Mouse (Mus musculus) frontal cortex, adult (tissue): ENCODE data around the gene Sat2.
A peak's percentile ranks its signal among the peaks of the same experiment; 100 is the strongest.

Source experiments
- ATAC-seq: cut with Nextera tagmentation; 2 replicates; pipeline ENCODE4 v1.9.2; 2017; ENCODE audit warnings: mild to moderate bottlenecking, moderate library complexity, mixed read lengths; ENCODE audit not compliant: low TSS enrichment

Sat2 gene

DNA sequence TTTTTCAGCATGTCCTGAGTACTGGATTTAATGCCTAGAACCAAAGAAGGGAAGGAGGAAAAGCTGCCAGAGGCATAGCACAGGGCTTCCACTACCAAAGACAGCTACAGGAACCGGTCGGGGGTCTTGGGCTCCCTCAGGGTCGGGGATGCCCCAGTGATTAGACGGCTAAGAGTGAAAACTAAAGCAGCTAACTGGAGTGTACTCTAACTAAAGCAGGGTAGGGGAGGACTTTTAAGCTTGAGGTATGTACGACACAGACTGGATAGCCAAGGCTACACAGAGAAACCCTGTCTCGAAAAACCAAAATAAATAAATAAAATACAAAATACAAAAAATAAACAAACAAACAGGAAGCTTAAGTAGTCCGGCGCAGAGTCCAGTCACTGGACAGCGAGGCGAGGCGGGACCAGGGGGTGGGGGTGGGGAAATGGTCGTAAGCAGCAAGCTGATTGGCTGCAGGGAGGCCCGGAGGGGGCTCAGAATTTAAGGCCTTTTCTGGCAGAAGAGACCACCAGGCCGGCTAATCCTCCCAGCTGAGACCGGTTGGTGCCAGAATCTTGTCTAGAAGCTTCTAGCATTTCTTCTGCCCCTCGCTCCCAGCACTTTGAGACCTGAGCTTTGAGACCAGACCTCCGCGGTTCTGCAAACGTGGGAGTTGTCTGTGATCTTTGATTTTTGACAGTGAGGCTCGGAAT is at the start of gene Sat2:
Gene Sat2 (plus strand): TSS at position 454 of the 698 bp plus-strand sequence.
- peak; percentile 65; the same call in 1 of the 2 replicates for ATAC-seq

DNA sequence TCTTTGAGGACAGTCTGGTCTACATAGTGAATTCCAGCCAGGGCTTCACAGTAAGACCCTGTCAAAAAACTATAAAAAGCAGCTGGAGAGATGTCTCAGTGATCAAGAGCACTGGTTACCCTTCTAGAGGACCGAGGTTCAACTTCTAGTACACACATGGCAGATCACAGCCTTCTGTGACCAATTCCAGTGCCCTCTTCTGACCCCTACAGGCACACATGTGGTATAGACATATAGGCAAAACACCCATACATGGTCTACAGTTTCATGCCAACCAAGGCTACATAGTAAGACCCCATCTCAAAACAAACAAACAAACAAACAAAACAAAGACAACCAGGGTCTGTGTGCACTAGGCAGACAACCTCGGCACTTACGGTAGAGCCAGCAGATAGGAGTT is 46.6 kb upstream of the Sat2 start:
- no peak for ATAC-seq

DNA sequence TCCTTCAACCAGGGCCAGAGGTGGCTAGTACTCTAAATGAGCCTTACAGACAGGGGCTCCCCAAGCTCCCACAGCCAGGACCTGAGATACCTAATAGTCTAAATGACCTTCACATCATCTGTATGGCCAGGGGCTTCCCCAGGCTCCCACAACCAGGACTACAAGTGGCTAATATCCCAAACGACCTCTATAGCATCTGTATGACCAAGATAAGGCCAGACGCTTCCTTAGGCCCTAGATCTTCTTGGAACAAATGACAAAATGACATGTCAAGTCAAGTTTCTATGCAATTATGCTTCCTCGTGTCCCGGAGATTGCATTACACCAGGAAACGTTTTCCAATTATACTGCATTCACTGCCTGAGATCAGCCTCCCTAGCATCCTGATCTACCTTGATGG is 45.5 kb upstream of the Sat2 start:
- ATAC-seq: no peak

DNA sequence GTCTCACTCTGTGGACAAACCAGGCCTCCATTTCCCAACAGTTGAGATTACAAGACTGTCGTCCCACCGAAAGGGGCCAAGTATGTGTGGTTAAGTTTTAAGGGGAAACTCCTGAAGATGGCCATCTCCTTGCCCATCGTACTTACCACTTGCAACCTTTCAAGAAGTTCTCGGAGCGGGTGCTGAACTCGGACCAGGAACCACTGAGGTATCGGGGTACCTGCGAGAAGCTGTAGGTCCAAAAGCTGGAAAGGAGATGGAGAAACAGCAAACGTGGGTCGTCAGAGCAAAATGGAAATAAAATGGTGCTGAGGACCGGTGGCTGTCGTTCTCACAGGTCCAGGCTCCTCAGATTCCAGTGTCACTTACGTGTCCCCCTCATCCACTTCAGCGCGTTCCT is 43.5 kb upstream of the Sat2 start:
- no peak for ATAC-seq

DNA sequence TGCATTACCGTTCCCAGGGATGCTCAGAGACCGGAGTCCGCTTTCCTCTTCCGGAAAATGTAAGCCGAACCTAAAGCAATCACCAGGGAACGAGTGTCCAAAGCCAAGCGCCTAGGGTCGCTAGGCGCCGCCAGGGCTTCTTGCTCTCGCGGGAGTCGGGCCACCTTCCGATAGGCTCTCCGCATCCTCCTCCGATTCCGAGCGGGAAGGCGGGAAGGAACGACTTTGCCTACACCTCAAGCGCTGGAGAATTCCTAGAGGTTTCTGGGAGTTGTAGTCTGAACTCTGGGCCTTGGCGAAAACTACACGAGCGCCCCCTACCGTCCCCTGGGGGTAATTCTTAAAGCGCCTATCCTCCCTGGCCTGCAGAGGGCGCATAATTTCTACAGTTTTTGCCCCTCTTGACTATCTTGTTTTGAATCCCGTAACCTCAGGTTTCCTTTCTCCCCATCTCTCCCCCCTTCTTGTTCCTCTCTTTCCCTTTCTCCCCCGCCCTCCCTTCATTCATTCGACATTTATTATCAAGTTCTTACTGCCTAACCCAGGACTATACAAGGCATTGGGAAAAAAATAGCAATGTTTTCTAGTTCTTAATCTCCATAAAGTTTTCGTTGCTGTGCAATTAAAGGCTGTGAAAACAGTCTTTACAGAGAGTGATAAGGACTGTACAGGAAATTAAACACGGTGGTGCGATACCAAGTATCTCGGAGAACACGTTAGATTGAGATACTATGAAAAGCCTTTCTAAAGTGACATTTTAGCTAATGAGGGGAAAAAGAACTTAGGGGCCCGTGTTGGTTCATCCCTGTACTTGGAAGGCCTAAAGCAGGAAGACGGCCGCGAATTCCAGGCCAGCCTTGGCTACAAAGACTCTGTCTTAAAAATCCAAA is 42.5 kb upstream of the Sat2 start:
- peak; percentile 89 for ATAC-seq

DNA sequence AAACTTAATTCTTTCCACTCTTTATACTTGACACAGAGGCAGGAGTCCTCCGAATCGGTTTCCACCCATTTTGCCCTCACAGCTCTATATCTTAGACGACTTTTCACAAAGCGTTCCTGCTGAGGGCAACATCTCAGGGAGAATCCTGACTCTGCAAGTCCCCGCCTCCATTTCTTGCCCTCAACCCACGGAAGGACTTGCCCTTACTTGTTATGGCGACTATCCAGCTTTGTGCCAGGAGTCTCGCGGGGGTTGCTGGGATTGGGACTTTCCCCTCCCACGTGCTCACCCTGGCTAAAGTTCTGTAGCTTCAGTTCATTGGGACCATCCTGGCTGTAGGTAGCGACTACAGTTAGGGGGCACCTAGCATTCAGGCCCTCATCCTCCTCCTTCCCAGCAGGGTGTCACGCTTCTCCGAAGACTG is 41.7 kb upstream of the Sat2 start, which contains the start of the genes Wrap53 and Trp53:
Gene Wrap53 (minus strand): TSS at position 165 of the 424 bp plus-strand sequence.
Gene Trp53 (plus strand): TSS at position 269 of the 424 bp plus-strand sequence.
- ATAC-seq: peak; percentile 24; the same call in 1 of the 2 replicates

DNA sequence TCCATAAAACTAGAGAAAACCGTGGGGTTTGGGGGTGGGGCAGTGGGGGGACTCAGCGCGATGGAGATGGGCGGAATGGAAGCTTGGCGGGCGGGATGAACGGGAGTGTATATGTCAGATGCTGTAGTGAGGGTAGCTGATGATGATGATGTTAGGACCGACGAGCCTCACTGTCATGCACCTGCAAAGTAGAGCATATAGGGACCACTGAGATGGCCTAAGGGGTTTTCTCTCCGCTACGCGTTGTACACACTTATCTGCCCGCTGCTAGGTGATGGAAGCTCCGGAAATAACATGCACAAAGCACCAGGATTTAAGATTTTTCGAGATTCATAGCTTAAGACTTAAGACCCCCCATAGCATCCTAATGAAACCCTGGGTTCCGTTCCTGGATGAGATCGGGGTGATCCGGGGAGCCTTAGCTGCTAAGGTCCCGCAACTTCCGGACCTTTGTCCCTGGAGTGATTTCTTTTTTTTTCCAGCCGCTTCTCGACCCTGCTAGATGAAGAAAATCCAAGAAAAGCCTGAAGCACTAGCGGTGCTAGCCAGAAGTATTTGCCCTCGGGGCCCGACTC is 41.2 kb upstream of the Sat2 start:
- no peak for ATAC-seq

DNA sequence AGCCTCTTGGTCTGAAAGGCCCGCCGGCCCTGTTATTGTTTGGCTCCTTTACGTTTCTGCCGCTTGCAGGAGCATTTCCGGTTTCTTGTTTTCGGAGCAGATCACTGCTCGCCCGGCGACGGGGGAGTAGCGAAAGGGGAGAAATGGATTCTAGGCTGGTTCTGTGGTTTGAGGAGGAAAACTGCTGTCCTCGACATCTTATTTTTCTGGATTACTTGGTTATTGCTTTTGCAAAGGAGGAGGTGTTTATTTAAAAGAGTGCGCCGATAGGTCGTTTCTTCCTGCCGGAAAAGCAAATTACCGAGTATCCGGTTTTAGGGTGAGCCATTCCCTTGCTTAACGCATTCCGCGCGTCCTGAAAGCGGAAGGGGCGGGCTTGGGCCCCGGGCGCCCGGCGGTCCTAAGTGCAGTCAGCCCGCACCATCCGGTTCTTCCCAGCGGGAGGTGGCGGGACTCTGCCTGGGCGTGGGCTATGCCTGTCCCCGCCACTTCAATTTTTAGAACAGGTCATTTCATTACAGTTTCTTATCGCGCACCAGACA is 40.6 kb upstream of the Sat2 start:
- ATAC-seq: peak; percentile 81

DNA sequence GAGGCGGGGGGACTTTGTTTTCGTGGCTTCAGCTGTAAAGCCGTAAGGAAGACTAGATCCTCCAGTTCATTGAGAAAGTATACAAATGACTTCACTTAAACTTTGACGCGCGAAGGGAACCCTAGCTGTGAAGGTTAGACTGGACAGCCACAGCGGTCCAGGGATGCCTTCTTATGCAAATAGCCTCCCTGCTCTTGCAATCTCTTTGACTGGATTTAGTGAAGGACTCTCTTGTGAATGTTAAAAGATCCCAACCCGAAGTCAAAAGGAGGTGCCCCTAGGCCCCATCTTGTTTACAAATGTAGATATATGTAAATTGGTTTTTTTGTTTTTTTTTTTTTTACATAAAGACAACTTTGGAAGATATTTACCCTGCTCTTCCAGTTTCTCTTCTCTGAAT is 40.0 kb upstream of the Sat2 start:
- no peak for ATAC-seq

DNA sequence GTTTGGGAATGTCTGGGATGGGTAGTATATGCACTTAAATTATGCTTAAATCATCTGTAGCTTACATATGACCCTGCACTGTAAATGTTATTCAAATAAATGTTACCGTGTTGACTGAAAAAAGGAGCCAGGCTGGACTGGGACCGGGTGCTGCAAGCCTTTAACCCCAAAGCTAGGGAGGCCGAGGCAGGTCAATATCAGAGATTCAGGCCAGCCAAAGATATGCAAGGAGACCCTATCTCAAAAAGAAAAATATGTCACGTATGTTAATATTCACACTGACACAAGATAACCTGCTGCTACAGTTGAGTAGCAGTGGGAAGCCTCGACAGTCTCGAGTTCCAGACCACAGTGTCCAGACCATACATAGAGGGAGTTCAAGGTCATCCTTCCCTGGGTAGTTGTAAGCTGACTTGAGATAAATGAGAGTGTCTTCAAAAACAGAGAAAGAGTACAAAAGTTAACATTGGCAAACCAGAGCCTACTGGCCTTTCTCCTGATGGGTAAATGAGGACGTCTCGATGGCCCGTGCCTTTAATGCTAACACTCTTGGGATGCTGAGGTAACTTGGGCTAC is 39.5 kb upstream of the Sat2 start:
- no peak for ATAC-seq

DNA sequence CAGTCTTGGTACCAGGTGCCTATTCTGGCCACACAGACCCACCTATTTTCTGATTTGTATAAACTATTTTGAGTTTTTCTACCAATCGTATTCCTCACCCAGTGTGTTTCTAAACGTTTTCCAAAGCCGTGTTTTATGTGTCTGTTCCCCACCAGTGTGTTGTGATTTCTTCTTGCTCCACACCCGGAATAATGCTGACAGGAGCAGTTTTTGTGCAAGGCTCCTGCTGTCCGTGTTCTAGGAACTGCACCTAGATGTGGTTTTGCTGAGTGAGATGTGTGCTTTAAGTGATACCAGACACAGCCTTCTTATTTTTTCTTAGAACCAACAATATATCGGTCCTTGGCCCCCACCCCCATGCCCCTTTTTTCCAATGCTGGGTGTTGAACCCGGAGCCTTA is 37.8 kb upstream of the Sat2 start:
- ATAC-seq: no peak

DNA sequence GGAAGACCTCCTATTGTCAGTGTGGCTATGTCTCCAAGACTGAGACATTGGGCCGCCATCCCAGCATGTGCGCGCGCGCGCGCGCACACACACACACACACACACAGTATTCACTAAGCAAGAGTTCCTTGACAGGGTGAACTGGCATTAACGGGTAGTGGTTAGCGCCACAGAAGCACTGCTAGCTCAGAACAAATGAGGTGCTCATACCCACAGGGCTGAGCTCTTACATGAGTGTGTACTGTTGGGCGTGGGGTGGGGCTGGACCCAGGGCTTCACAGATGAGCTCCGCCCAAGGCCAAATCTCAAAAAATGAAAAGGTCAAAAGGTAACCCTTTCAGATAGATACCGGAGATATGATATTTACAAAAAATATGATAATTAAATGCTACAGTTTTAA is 36.9 kb upstream of the Sat2 start:
- ATAC-seq: no peak

DNA sequence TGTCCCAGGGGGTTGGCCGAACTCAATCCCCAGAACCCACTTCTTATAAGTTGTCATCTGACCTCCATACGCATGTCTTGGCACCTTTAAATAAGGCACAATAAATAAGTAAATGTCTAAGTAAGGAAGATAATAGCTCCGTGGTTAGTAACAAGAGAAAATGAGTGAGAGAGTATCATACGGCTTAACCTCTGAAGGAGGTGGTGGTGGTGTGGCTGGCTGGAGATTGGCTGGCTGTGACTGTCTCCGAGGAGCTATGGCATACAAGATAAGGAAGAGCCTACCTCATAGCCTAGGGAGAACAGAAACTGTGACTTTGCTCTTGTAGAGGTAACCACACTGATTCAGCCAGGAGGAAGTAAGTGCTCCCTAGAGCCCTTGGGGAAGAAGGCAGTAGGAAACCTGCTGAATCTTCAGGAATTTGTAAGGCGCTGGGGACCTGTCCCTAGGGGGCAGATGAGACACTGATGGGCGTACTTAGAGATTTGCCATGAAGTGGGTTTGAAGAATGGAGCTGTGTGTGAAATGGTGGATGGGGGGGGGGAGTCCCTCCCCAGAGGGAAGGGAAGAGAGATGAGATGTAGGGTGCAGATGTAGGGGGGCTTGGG is 36.0 kb upstream of the Sat2 start:
- no peak for ATAC-seq

DNA sequence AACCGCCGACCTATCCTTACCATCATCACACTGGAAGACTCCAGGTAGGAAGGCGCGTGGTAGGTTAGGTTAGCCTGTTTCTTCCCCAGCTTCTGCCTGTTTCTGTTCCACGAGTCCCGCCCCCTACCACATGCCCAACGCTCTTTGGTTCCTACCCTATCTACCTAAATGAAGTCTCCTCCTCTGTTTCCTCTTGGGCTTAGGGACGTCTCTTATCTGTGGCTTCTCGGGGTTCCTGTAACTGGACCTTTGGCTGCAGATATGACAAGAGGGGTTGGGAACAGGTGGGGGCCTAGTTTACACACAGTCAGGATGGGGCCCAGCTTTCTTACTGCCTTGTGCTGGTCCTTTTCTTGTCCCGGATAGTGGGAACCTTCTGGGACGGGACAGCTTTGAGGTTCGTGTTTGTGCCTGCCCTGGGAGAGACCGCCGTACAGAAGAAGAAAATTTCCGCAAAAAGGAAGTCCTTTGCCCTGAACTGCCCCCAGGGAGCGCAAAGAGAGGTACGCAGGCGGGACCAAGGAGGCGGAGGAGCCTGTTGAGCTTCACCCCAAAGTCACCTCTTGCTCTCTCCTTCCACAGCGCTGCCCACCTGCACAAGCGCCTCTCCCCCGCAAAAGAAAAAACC is 32.5 kb upstream of the Sat2 start:
- no peak for ATAC-seq

DNA sequence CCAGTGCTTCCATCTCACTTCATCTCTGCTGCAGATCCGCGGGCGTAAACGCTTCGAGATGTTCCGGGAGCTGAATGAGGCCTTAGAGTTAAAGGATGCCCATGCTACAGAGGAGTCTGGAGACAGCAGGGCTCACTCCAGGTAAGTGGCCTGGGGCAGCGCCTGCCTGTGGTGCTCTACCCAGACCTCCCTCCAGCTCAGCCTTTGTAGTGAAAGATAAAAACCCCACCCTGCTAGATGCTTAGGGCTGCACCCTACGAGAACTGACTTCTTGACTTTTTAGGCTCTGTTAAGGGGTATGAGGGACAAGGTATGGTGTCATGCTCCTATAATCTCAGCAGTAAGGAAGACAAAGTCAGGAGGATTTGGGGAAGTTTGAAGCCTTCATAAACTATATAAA is 31.2 kb upstream of the Sat2 start:
- ATAC-seq: no peak

DNA sequence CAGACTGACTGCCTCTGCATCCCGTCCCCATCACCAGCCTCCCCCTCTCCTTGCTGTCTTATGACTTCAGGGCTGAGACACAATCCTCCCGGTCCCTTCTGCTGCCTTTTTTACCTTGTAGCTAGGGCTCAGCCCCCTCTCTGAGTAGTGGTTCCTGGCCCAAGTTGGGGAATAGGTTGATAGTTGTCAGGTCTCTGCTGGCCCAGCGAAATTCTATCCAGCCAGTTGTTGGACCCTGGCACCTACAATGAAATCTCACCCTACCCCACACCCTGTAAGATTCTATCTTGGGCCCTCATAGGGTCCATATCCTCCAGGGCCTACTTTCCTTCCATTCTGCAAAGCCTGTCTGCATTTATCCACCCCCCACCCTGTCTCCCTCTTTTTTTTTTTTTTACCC is 30.4 kb upstream of the Sat2 start:
- ATAC-seq: no peak

DNA sequence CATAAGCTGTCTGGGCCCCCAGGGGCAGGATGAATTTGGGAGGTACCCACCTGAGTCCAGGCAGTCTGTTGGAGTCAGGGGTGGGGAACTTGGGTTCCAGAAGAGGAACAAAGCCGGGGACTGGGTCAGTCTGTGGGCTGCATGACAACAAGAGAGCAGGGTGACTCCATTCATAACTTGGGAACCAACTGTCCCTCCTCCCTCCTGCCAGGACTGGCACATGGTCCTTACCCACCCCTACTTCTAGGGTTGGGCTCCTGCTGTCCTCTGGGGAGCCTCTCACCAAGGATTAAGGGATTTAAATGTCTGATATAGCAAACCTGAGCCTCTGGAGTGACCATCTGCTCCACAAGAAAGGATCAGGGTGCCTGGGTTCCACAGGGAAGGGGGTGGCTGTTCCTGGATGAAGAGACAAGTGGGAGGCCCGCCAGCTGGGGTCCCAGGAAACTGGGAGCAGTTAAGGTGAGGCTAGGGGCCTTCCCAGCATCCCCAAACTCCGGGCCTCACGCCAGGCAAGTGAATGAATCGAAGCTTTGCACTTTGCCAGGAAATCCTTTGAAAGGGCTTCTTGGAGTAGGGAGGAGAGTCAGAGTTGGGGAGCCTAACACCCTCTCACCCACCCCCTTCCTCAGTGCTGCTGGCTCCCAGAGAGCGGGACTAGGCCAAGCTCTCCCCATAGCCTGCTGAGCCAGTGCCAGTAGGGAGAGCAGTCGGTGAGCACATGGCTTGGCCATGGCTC is 29.8 kb upstream of the Sat2 start:
- peak; percentile 69 for ATAC-seq

DNA sequence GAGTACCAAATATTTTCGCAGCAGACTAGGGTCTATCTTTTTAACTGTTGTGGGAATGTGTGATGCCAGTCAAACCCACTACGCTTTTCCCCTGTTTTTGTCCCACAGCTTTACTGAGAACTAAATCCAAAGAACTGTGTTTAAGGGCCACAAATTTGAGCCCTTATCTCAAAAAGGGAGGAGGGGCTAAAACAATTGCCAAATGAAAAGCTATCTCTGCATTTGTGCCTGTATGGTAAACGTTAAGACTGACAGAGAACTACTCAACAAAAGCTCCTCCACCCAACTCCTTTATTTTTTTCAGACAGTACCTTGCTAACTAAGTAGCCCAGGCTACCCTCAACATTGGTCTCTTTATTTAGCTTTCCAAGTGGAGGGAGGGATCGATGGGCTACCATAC is 29.0 kb upstream of the Sat2 start:
- ATAC-seq: no peak

DNA sequence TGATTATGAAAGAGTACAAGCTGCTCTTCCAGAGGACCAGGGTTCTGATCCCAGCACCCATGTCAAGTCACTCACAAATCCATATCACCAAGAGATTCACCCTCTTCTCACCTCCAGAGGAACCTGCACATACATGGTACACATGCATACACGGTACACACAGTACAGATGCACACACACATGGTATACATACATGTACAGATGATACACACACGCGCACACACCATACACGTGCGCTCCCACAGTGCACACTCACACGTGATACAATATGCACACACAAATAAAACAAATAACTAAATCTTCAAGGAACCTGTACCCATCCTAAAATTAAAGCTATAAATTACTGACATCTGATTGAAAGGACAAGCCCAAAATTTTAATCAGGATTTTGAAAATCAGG is 27.0 kb upstream of the Sat2 start:
- no peak for ATAC-seq

DNA sequence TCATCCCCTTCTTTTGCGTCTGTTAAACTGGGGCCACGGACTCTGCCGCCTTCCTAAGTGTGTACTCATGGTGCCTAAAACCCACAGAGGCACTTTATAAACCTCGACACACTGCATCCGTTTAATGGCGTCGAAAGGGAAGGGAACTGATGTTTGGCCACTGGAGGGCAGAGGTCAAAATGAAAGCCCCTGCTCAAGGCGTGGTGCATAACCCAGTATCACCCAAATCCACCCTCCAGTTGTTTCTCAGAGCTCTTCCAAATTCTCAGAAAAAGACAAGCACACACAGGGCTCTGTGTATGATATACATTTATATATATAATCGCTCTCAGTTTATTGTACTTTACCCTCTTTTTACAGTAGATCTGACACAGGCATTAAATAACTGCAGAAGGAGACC is 22.4 kb upstream of the Sat2 start:
- no peak for ATAC-seq
